Mouse (Mus musculus): ENCODE measurements around the gene Frmd8.

- TF ChIP-seq GATA1 (IDR thresholded peaks at IDR 0.05; ENCODE audit: borderline replicate concordance, low read length) (no peak), FLI1 (IDR thresholded peaks at IDR 0.05; ENCODE audit: low read length) (no peak)
These were observed 64.1 kb downstream of the Frmd8 start for GRCm38 (mm10) chr19:5810840-5811563.

Data from megakaryocyte, embryonic 14.5 days (primary cell).